Mouse (Mus musculus) heart, postnatal 0 days (tissue): Measurements from ENCODE around the gene Mbnl2. TPM values are rescaled to one million over a fixed set of nuclear protein-coding genes. Genes with fewer than 3 reads are reported as not detected.

Experiments used
- ATAC-seq: fragments of 200-750 bp; cut with Nextera tagmentation; 2 replicates; pipeline ENCODE4 v1.8.0; 2017; ENCODE audit warnings: low read depth, moderate number of reproducible peaks, moderate library complexity; ENCODE audit not compliant: insufficient read depth
- DNase-seq: peaks from one replicate; pipeline ENCODE4 v3.0.0-alpha.2; 2016; ENCODE audit warnings: low spot score
- H3K27ac ChIP-seq: fragments of 300-500 bp; sonication (generic); 2 replicates; pipeline ENCODE4 v1.5.1; 2014; ENCODE audit warnings: low read depth, mild to moderate bottlenecking
- H3K27me3 ChIP-seq: fragments of 300-500 bp; sonication (generic); 2 replicates; pipeline ENCODE4 v1.6.1; 2014; ENCODE audit warnings: low read length, mixed read lengths; ENCODE audit not compliant: control insufficient read depth, insufficient read depth
- H3K36me3 ChIP-seq: fragments of 300-500 bp; sonication (generic); replicated peaks from 2 replicates; pipeline ENCODE4 v1.6.1; 2014; ENCODE audit warnings: low read length, mixed read lengths; ENCODE audit not compliant: control insufficient read depth, insufficient read depth
- H3K4me1 ChIP-seq: fragments of 300-500 bp; sonication (generic); 2 replicates; pipeline ENCODE4 v1.6.1; 2014; ENCODE audit warnings: antibody characterized with exemption; ENCODE audit not compliant: control insufficient read depth, insufficient read depth
- H3K4me2 ChIP-seq: fragments of 300-500 bp; sonication (generic); 2 replicates; pipeline ENCODE4 v1.6.1; 2014; ENCODE audit warnings: low read depth, mild to moderate bottlenecking, low read length, moderate library complexity
- H3K4me3 ChIP-seq: fragments of 300-500 bp; sonication (generic); 2 replicates; pipeline ENCODE4 v1.5.1; 2014; ENCODE audit warnings: low read depth, low read length
- H3K9ac ChIP-seq: fragments of 300-500 bp; sonication (generic); replicated peaks from 2 replicates; pipeline ENCODE4 v1.6.1; 2014; ENCODE audit warnings: low read depth, low read length, mixed read lengths
- H3K9me3 ChIP-seq: fragments of 300-500 bp; sonication (generic); replicated peaks from 2 replicates; pipeline ENCODE4 v1.6.1; 2016; ENCODE audit warnings: low read length; ENCODE audit not compliant: control insufficient read depth
- CTCF ChIP-seq: IDR thresholded peaks from 2 replicates; pipeline ENCODE4 v1.5.1; 2016; ENCODE audit warnings: antibody characterized with exemption, control low read depth, low read depth
- EP300 ChIP-seq: IDR thresholded peaks from 2 replicates; pipeline ENCODE4 v1.6.1; 2016; ENCODE audit warnings: antibody characterized with exemption, low read depth
- WGBS: fragments of 180-500 bp; shearing (Covaris S2); extraction: QIAGEN DNeasy Blood & Tissue Kit; methylation state at CpG from one replicate; pipeline ENCODE4 v1.1.7; 2014; 5-methylcytosine and 5-hydroxymethylcytosine counted together
- polyA plus RNA-seq: library from polyadenylated mRNA; unstranded; fragments of >200 nt; fragmentation: Nextera tagmentation; extraction: Ambion mirVana; gene quantifications from 2 replicates; pipeline ENCODE4 v1.2.1, GENCODE M21; 2015
- total RNA-seq: library from RNA; depleted of rRNA; stranded (reverse); fragments of >200 nt; gene quantifications from 2 replicates; pipeline ENCODE4 v1.2.3, GENCODE M21; 2014; ENCODE audit warnings: low replicate concordance

Gene Mbnl2
- total and polyA plus RNA-seq, 2 experiments from 2014 or later = 137 to 288 TPM

DNA sequence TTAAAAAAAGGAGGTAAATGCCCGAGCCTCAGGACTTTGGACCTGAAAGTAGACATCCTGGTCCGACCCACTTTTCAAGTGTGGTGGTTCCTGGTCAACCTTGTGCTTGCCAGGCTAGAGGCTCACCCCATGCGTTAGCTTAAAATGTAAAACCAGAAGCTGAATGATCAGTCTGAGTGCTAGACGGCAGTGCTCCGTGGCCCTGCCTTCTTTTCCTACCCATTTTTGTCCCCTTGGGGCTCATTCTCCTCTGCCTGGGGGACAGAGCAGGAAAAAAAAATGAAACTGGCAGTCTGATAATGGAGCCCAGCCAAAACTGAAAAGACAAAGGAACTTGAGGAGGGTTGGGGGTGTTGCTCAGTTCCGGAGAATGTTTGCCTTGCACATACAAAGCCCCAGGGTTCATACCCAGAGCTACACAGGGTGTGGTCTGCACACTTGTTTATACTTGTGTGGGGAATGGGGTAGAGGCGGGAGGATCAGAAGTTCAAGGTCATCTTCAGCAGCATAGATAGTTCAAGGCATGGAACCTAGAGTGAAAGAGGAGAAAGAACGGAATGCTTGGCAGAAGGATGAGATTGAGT, 87.0 kb downstream of the Mbnl2 start:
- Histone ChIP-seq H3K9ac (no peak overlapping the region), H3K9me3 (no peaks in the 10 kb centered on the region), H3K4me1 (peaks cover 24% of the 10 kb centered on the region), H3K36me3 (peaks cover 11% of the 10 kb centered on the region; the same call in 1 of the 2 replicates), H3K27me3 (no peaks in the 10 kb centered on the region), H3K4me3 (no peak overlapping the region), H3K27ac (peak overlapping the region; percentile 47), H3K4me2 (no peak overlapping the region)
- TF ChIP-seq EP300 (no peak), CTCF (no peak)
- no peak for DNase-seq
- 55% methylated on average over 8 of the region's 8 CpGs for WGBS
- ATAC-seq = peak; percentile 33

DNA sequence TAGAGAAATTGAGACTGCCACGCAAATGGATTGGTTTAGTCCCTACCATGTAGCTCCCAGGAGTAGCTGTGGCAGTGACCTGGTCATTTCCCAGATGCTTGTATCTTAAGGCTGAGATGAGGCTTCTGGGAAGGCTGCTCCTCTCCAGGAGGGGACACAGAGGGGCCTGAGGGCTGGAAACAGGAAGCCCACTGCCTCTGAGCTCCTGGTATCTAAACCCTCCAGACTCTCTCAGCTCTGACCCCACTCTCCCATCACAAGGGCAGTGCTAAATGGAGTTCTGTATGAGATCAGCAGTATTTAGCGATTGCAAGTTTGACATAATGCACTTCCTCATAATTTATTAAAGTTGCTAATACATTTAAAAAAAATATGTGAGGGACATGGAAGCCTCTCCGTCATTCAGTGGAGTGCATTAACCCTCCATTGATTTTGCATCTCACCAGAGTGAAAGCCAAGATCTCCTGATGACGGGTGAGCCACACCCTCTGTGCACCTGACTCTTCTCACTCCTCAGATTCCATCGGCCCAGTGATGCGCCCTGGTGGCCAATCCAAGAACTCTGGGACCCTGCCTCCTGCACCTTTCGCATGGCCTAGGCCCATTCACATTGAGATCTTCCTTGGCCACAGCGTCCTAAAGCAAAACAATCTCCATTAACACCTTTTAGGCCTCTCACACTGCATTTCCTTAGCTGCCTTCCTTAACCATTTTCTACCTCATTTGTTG, 87.8 kb downstream of the Mbnl2 start:
- Histone ChIP-seq H3K4me1 (peaks cover 32% of the 10 kb centered on the region), H3K9ac (no peak overlapping the region), H3K9me3 (no peaks in the 10 kb centered on the region), H3K36me3 (peaks cover 11% of the 10 kb centered on the region; the same call in 1 of the 2 replicates), H3K27ac (peak overlapping the region; percentile 47), H3K4me3 (no peak overlapping the region), H3K27me3 (no peaks in the 10 kb centered on the region), H3K4me2 (no peak overlapping the region)
- no peak for DNase-seq
- WGBS = 74% methylated on average over 8 of the region's 8 CpGs
- ATAC-seq = peak; percentile 16; the same call in 1 of the 2 replicates
- no peak for TF ChIP-seq EP300
- TF ChIP-seq CTCF = peak; percentile 30

- WGBS = 90% methylated on average over 4 of the region's 4 CpGs
- Histone ChIP-seq H3K27me3 (no peaks in the 10 kb centered on the region), H3K4me1 (peaks cover 50% of the 10 kb centered on the region)
Observed at GRCm38 (mm10) chr14:120365088-120365487, 89.6 kb downstream of the Mbnl2 start.

GRCm38 (mm10) chr14:120366962-120367361, 91.5 kb downstream of the Mbnl2 start:
- Histone ChIP-seq H3K4me3 (no peak overlapping the region), H3K27me3 (no peaks in the 10 kb centered on the region), H3K4me1 (peaks cover 63% of the 10 kb centered on the region), H3K4me2 (no peak overlapping the region), H3K36me3 (0 out of 2 replicates have a peak, but pooled peaks cover 6% of the 10 kb centered on the region), H3K9ac (no peak overlapping the region), H3K27ac (no peak overlapping the region), H3K9me3 (no peaks in the 10 kb centered on the region)
- no peak for ATAC-seq
- TF ChIP-seq CTCF (no peak), EP300 (no peak)
- DNase-seq = no peak
- 79% methylated on average over 8 of the region's 8 CpGs for WGBS

More at GRCm38 (mm10) chr14:120365088-120365487, 89.6 kb downstream of the Mbnl2 start:
- H3K9ac ChIP-seq = no peak overlapping the region
- DNase-seq = no peak
- ATAC-seq = no peak
- no peak overlapping the region for H3K4me2 ChIP-seq
- H3K36me3 ChIP-seq = 0 out of 2 replicates have a peak, but pooled peaks cover 6% of the 10 kb centered on the region
- no peak overlapping the region for H3K4me3 ChIP-seq
- H3K9me3 ChIP-seq = no peaks in the 10 kb centered on the region
- TF ChIP-seq CTCF (no peak), EP300 (no peak)
- no peak overlapping the region for H3K27ac ChIP-seq

DNA sequence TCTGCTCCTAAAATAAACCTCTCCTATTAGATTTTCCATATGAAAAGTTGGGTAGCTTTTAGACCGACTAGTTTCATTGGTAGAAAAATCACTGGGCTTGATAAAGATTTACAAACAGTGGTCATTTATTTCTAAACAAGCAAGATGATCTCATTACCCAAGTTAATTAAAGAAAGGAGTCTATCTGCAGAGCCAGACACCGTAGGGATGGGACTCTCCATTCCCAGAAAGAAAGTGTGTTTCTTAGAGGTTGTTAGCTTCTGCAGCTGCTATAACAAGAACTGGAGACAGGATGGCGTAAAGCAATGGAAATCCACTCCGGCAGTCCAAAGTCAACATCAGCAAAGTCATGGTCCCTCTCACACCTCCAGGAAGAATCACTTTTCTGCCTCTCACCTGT, 92.1 kb downstream of the Mbnl2 start:
- TF ChIP-seq CTCF = no peak
- TF ChIP-seq EP300 = no peak
- no peak overlapping the region for H3K9ac ChIP-seq
- peaks cover 66% of the 10 kb centered on the region for H3K4me1 ChIP-seq
- 0 out of 2 replicates have a peak, but pooled peaks cover 6% of the 10 kb centered on the region for H3K36me3 ChIP-seq
- WGBS = 80% methylated on average over 4 of the region's 4 CpGs
- no peak for DNase-seq
- no peaks in the 10 kb centered on the region for H3K9me3 ChIP-seq
- no peak overlapping the region for H3K4me2 ChIP-seq
- no peaks in the 10 kb centered on the region for H3K27me3 ChIP-seq
- no peak for ATAC-seq
- no peak overlapping the region for H3K4me3 ChIP-seq
- H3K27ac ChIP-seq = peak overlapping the region; percentile 73; the same call in 1 of the 2 replicates
